Mouse (Mus musculus) olfactory bulb, adult 2 months (tissue): ENCODE results near the gene Jade3.

Experiments
- CTCF ChIP-seq: fragments of 200-500 bp; IDR thresholded peaks from 2 replicates; pipeline ENCODE4 v1.5.1; 2012; ENCODE audit warnings: low read depth, mild to moderate bottlenecking, low read length, moderate library complexity; ENCODE audit not compliant: insufficient read depth
- POLR2A ChIP-seq: fragments of 200-500 bp; IDR thresholded peaks from 2 replicates; pipeline ENCODE4 v1.6.1; 2012; ENCODE audit warnings: mild to moderate bottlenecking, low read depth, low read length, moderate library complexity; ENCODE audit not compliant: insufficient read depth

GRCm38 (mm10) chrX:20561846-20562245 is 136.4 kb downstream of the Jade3 start:
- TF ChIP-seq CTCF (no peak), POLR2A (no peak)
